Mouse (Mus musculus): ENCODE measurements around the gene Prr18. TPM values are rescaled to one million over a fixed set of nuclear protein-coding genes. Genes with fewer than 3 reads are reported as not detected.

Gene Prr18
- total RNA-seq, 1 experiment = 0.45 TPM

- no peak for DNase-seq (ENCODE audit: low read depth, low spot score)
- peaks cover 0 to 3% of the 10 kb centered on the region in 2 experiments; a peak in 1 of 4 replicates for H3K4me1 ChIP-seq (ENCODE audit: control insufficient read depth in 2 of 2, insufficient read depth in 2 of 2, low read length in 2 of 2, poor library complexity in 1 of 2)
- H3K36me3 ChIP-seq (ENCODE audit: control insufficient read depth, insufficient read depth, low read length, poor library complexity, severe bottlenecking) = no peaks in the 10 kb centered on the region
- no peak overlapping the region for H3K27ac ChIP-seq (ENCODE audit: insufficient read depth, low read depth, low read length, poor library complexity, severe bottlenecking)
- no peak overlapping the region for H3K9ac ChIP-seq (ENCODE audit: insufficient read depth, low read depth, low read length, poor library complexity, severe bottlenecking)
- no peak overlapping the region for H3K4me3 ChIP-seq (ENCODE audit: insufficient read depth in 1 of 2, low read depth in 1 of 2, low read length in 2 of 2, poor library complexity in 1 of 2, severe bottlenecking in 1 of 2)
- TF ChIP-seq ZNF384 (IDR thresholded peaks at IDR 0.05; ENCODE audit: low read depth, low read length) (no peak), CHD2 (IDR thresholded peaks at IDR 0.05; ENCODE audit: low read depth, low read length) (no peak), HCFC1 (IDR thresholded peaks at IDR 0.05; ENCODE audit: borderline replicate concordance, insufficient read depth, low read length) (no peak), MAFK (IDR thresholded peaks at IDR 0.05; ENCODE audit: insufficient read depth, low read depth, low read length) (no peak), ZC3H11A (IDR thresholded peaks at IDR 0.05; ENCODE audit: borderline replicate concordance, low read depth, low read length) (no peak)
- in situ Hi-C loops (cut with MboI; ENCODE audit: low sequenced_read_pairs in 2 of 2, unreplicated experiment in 2 of 2) = no loop called here
- H3K9me3 ChIP-seq (ENCODE audit: control insufficient read depth, insufficient read depth, low read depth, low read length) = no peaks in the 10 kb centered on the region
Observed at GRCm38 (mm10) chr17:8357498-8357897, 20.2 kb downstream of the Prr18 start.

GRCm38 (mm10) chr17:8360876-8361275 lies 23.6 kb downstream of the Prr18 start:
- Histone ChIP-seq H3K9ac (ENCODE audit: insufficient read depth, low read depth, low read length, poor library complexity, severe bottlenecking) (no peak overlapping the region), H3K27ac (ENCODE audit: insufficient read depth, low read depth, low read length, poor library complexity, severe bottlenecking) (no peak overlapping the region), H3K36me3 (ENCODE audit: control insufficient read depth, insufficient read depth, low read length, poor library complexity, severe bottlenecking) (no peaks in the 10 kb centered on the region), H3K4me1 (ENCODE audit: control insufficient read depth in 2 of 2, insufficient read depth in 2 of 2, low read length in 2 of 2, poor library complexity in 1 of 2) (peaks cover 0 to 3% of the 10 kb centered on the region in 2 experiments; a peak in 1 of 4 replicates), H3K4me3 (ENCODE audit: insufficient read depth in 1 of 2, low read depth in 1 of 2, low read length in 2 of 2, poor library complexity in 1 of 2, severe bottlenecking in 1 of 2) (no peak overlapping the region), H3K9me3 (ENCODE audit: control insufficient read depth, insufficient read depth, low read depth, low read length) (no peaks in the 10 kb centered on the region)
- TF ChIP-seq ZNF384 (IDR thresholded peaks at IDR 0.05; ENCODE audit: low read depth, low read length) = no peak
- DNase-seq (ENCODE audit: low read depth, low spot score) = no peak
- in situ Hi-C loops (cut with MboI; ENCODE audit: low sequenced_read_pairs in 2 of 2, unreplicated experiment in 2 of 2) = no loop called here

- H3K9ac ChIP-seq (ENCODE audit: insufficient read depth, low read depth, low read length, poor library complexity, severe bottlenecking) = no peak overlapping the region
- H3K4me3 ChIP-seq (ENCODE audit: insufficient read depth in 1 of 2, low read depth in 1 of 2, low read length in 2 of 2, poor library complexity in 1 of 2, severe bottlenecking in 1 of 2) = no peak overlapping the region
- no peak for TF ChIP-seq ZNF384 (IDR thresholded peaks at IDR 0.05; ENCODE audit: low read depth, low read length)
- TF ChIP-seq CHD2 (IDR thresholded peaks at IDR 0.05; ENCODE audit: low read depth, low read length) = no peak
- TF ChIP-seq MAFK (IDR thresholded peaks at IDR 0.05; ENCODE audit: insufficient read depth, low read depth, low read length) = no peak
- no peak for TF ChIP-seq HCFC1 (IDR thresholded peaks at IDR 0.05; ENCODE audit: borderline replicate concordance, insufficient read depth, low read length)
- TF ChIP-seq ZC3H11A (IDR thresholded peaks at IDR 0.05; ENCODE audit: borderline replicate concordance, low read depth, low read length) = no peak
- no peaks in the 10 kb centered on the region for H3K9me3 ChIP-seq (ENCODE audit: control insufficient read depth, insufficient read depth, low read depth, low read length)
- no peak for DNase-seq (ENCODE audit: low read depth, low spot score)
- H3K4me1 ChIP-seq (ENCODE audit: control insufficient read depth in 2 of 2, insufficient read depth in 2 of 2, low read length in 2 of 2, poor library complexity in 1 of 2) = peaks cover 0 to 3% of the 10 kb centered on the region in 2 experiments; a peak in 1 of 4 replicates
- in situ Hi-C loops (cut with MboI; ENCODE audit: low sequenced_read_pairs in 2 of 2, unreplicated experiment in 2 of 2) = no loop called here
- H3K27ac ChIP-seq (ENCODE audit: insufficient read depth, low read depth, low read length, poor library complexity, severe bottlenecking) = no peak overlapping the region
- no peaks in the 10 kb centered on the region for H3K36me3 ChIP-seq (ENCODE audit: control insufficient read depth, insufficient read depth, low read length, poor library complexity, severe bottlenecking)
Observed at GRCm38 (mm10) chr17:8361281-8362103, 24.2 kb downstream of the Prr18 start.

GRCm38 (mm10) chr17:8367514-8368480 lies 30.5 kb downstream of the Prr18 start:
- Histone ChIP-seq H3K9ac (ENCODE audit: insufficient read depth, low read depth, low read length, poor library complexity, severe bottlenecking) (no peak overlapping the region), H3K4me3 (ENCODE audit: insufficient read depth in 1 of 2, low read depth in 1 of 2, low read length in 2 of 2, poor library complexity in 1 of 2, severe bottlenecking in 1 of 2) (no peak overlapping the region)

More at GRCm38 (mm10) chr17:8367514-8368480, 30.5 kb downstream of the Prr18 start:
- 0 out of 2 replicates have a peak overlapping the region, but pooled peaks have one; percentile 13 for H3K27ac ChIP-seq (ENCODE audit: insufficient read depth, low read depth, low read length, poor library complexity, severe bottlenecking)
- no peaks in the 10 kb centered on the region for H3K9me3 ChIP-seq (ENCODE audit: control insufficient read depth, insufficient read depth, low read depth, low read length)
- in situ Hi-C loops (cut with MboI; ENCODE audit: low sequenced_read_pairs in 2 of 2, unreplicated experiment in 2 of 2) = no loop called here
- H3K4me1 ChIP-seq (ENCODE audit: control insufficient read depth in 2 of 2, insufficient read depth in 2 of 2, low read length in 2 of 2, poor library complexity in 1 of 2) = peaks cover 6 to 26% of the 10 kb centered on the region in 2 experiments
- DNase-seq (ENCODE audit: low read depth, low spot score) = no peak
- no peaks in the 10 kb centered on the region for H3K36me3 ChIP-seq (ENCODE audit: control insufficient read depth, insufficient read depth, low read length, poor library complexity, severe bottlenecking)
- TF ChIP-seq MAFK (IDR thresholded peaks at IDR 0.05; ENCODE audit: insufficient read depth, low read depth, low read length) (peak; percentile 4; the same call in 1 of the 2 replicates), ZC3H11A (IDR thresholded peaks at IDR 0.05; ENCODE audit: borderline replicate concordance, low read depth, low read length) (no peak)

Measured in ES-E14 (cell line).